17 mouse cellular contexts compared by ENCODE assay signal in genomic region chr13:119309238-119309637, GRCm38 (mm10).
"Had no signal": no experiment of that assay in that cellular context is flagged by ENCODE, and none has a peak within 500 bp of the region (broad histone marks: within the 10 kb centered on the region; RNA-seq: fewer than 3 reads in every experiment).

No protein-coding gene starts in this region.

- H3K4me2 ChIP-seq: liver, embryonic 15.5 days; lung, embryonic 15.5 days; midbrain, embryonic 12.5 days; midbrain, embryonic 15.5 days; neural tube, embryonic 12.5 days; stomach, embryonic 15.5 days had no signal

- H3K9ac ChIP-seq: liver, embryonic 15.5 days; liver, postnatal 0 days; lung, embryonic 15.5 days; midbrain, embryonic 12.5 days; midbrain, embryonic 15.5 days; neural tube, embryonic 12.5 days; stomach, embryonic 15.5 days had no signal

- H3K27me3 ChIP-seq: liver, embryonic 15.5 days; lung, embryonic 15.5 days; midbrain, embryonic 12.5 days; midbrain, embryonic 15.5 days; neural tube, embryonic 12.5 days; stomach, embryonic 15.5 days had no signal

- H3K4me3 ChIP-seq: liver, embryonic 15.5 days; lung, embryonic 15.5 days; midbrain, embryonic 10.5 days; midbrain, embryonic 12.5 days; midbrain, embryonic 15.5 days; neural tube, embryonic 12.5 days; stomach, embryonic 15.5 days had no signal

- H3K4me1 ChIP-seq: liver, embryonic 15.5 days; lung, embryonic 15.5 days; midbrain, embryonic 10.5 days; midbrain, embryonic 12.5 days; midbrain, embryonic 15.5 days; neural tube, embryonic 12.5 days; stomach, embryonic 15.5 days had no signal

- ATAC-seq: liver, postnatal 0 days; lung, postnatal 0 days; midbrain, embryonic 15.5 days had no signal

- H3K9me3 ChIP-seq: liver, embryonic 15.5 days; lung, embryonic 15.5 days; midbrain, embryonic 10.5 days; midbrain, embryonic 12.5 days; midbrain, embryonic 15.5 days; neural tube, embryonic 12.5 days; stomach, embryonic 15.5 days had no signal

- DNase-seq: liver, postnatal 0 days; lung, adult 2 months; lung, postnatal 14 days; lung, postnatal 36 days; right cerebral cortex, postnatal 14 days; thymus, adult 2 months; thymus, postnatal 14 days; thymus, postnatal 36 days had no signal

- H3K36me3 ChIP-seq: liver, embryonic 15.5 days; lung, embryonic 15.5 days; midbrain, embryonic 10.5 days; midbrain, embryonic 12.5 days; midbrain, embryonic 15.5 days; neural tube, embryonic 12.5 days; stomach, embryonic 15.5 days had no signal

- H3K27ac ChIP-seq: liver, embryonic 15.5 days; lung, embryonic 15.5 days; midbrain, embryonic 10.5 days; midbrain, embryonic 12.5 days; midbrain, embryonic 15.5 days; neural tube, embryonic 12.5 days; stomach, embryonic 15.5 days; stomach, postnatal 0 days had no signal
